Mouse (Mus musculus) lung, adult 2 months (tissue): ENCODE measurements around the gene Pappa2.

Experiments
- CTCF ChIP-seq: fragments of 200-500 bp; IDR thresholded peaks from 2 replicates; pipeline ENCODE4 v1.5.1; 2011; ENCODE audit warnings: mild to moderate bottlenecking, low read length, control low read depth; ENCODE audit not compliant: insufficient read depth
- POLR2A ChIP-seq: fragments of 200-500 bp; IDR thresholded peaks from 2 replicates; pipeline ENCODE4 v1.6.1; 2011; ENCODE audit warnings: low read depth, mild to moderate bottlenecking, control low read depth, low read length, borderline replicate concordance; ENCODE audit errors: extremely low read depth

- no peak for TF ChIP-seq POLR2A
- TF ChIP-seq CTCF, result no peak
Measured at GRCm38 (mm10) chr1:158700147-158700546, 280.1 kb downstream of the Pappa2 start.
